Mouse (Mus musculus) frontal cortex, postnatal 36 days (tissue): ENCODE measurements around the gene Vmn1r91.
"Not testable (repeated sequence)": the region's sequence is repeated elsewhere in the genome, so short reads cannot be mapped to it uniquely, and the experiment has no call there.

ENCODE experiments used
- DNase-seq, 2 experiments: peaks; one replicate each; pipeline ENCODE4 v3.0.0; 2022; ENCODE audit warnings: low spot score in 2 of 2

Vmn1r91 gene

GRCm38 (mm10) chr7:20099380-20099779 lies at the start of gene Vmn1r91:
TSS of gene Vmn1r91 (plus strand) at chr7:20099680.
- not testable (repeated sequence) for DNase-seq

GRCm38 (mm10) chr7:20064100-20064499 lies 35.4 kb upstream of the Vmn1r91 start:
- not testable (repeated sequence) for DNase-seq

GRCm38 (mm10) chr7:20078118-20078517 lies 21.4 kb upstream of the Vmn1r91 start:
- DNase-seq: not testable (repeated sequence)

GRCm38 (mm10) chr7:20122479-20122878 lies 23.0 kb downstream of the Vmn1r91 start, which contains the start of gene Gm16442:
TSS of gene Gm16442 (minus strand) at chr7:20122579.
- DNase-seq: not testable (repeated sequence)

GRCm38 (mm10) chr7:20138988-20139387 lies 39.5 kb downstream of the Vmn1r91 start, which contains the start of gene Vmn1r93:
TSS of gene Vmn1r93 (minus strand) at chr7:20139088.
- DNase-seq: not testable (repeated sequence)
